Mouse (Mus musculus): ENCODE results near the gene Pax7.

Gene Pax7

DNA sequence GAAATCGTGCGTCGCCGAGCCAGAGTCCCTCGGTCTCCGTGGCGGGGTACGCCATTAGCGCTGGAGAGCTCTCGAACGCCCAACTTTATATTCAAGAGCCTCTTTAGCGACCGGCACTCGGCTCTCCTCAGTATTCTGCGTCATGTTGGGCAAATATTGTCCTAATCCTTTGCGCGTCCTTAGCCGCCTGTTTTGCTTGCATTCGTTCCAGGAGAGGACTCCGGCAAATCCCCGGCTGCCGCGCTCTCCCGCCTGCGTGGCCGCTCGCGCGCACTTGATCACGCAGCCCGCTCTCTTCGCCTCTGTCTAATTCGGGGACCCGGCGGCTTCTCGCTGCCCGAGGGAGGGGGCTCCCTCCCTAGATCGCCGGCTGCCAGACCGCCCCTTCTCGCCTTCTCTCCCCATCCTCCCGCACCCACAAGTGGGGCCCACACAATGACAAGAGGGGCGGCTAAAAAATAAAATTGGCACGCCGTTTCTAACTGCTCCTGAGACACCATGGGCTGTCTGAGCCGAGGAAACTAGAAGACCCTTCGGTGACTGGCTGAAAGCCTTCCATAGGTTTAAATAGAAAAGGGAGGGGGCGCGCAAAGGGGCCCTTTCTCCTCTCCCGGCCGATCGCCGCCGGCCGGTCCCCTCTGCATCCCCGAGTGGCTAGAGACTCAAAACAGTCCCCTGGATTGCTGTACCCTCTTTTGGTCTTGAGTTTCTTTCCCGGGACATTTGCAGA lies 1.7 kb downstream of the Pax7 start:
- in situ Hi-C loops (cut with MboI, MseI): no loop called here

- in situ Hi-C loops (cut with MboI, MseI): no loop called here
Measured at GRCm38 (mm10) chr4:139830581-139831387, 2.5 kb downstream of the Pax7 start.

- in situ Hi-C loops (cut with MboI, MseI): no loop called here
Measured at GRCm38 (mm10) chr4:139830053-139830452, 3.3 kb downstream of the Pax7 start.

GRCm38 (mm10) chr4:139828871-139829590 lies 4.3 kb downstream of the Pax7 start:
- in situ Hi-C loops (cut with MboI, MseI): no loop called here

DNA sequence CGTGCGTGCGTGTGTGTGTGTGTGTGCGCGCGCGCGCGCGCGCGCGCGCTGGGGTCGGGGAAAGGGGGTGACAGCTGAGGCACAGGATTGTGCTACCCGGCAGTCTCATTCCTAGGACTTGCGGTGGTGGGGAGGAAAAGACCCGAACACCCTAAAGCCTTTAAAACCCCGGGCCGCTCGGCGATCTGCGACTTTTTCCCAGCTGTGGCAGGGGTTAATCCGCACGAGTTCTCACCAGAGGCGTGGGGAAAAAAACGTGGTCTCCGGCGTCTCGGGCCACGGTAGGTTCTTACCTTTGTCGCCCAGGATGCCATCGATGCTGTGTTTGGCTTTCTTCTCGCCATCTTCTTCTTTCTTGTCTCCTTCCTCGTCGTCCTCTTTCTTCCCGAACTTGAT lies 5.0 kb downstream of the Pax7 start:
- in situ Hi-C loops (cut with MboI, MseI): no loop called here

DNA sequence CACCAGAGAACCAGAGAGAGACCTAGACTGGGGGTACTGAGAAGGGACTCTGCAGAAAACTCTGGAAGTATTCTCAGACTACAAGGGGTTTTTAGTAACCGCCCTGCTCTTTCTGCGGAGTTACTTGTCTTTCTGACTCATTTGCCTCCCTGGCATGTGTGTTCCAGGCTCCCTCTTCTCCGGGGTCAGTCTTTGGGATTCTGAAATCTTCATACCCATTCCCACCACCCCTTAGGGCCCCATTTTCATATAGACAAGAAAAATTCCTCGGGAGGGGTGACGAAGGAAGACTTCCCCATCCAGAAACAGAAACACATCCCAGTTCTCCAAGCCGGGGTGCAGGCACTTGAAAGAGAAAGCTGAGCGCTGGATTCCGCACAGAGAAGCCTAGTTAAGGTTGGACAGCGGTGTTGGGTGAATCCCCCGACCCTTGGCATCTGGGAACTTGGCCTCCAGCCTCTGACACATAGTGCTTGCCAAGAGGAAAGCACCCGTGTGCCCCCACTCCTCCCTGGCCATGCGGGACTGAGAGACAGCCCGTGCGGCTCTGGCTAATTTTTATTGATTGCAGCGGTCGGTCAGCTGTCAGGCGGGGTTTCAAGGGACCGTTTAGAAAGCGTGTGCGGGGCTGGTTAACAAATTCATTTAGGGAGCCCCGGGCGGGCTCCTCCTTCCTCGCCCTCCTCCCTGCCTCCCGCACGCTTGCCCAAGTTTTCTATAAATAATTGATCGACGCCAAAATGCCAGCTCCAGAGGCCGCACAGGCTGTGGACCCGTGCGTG lies 5.6 kb downstream of the Pax7 start:
- in situ Hi-C loops (cut with MboI, MseI): no loop called here

DNA sequence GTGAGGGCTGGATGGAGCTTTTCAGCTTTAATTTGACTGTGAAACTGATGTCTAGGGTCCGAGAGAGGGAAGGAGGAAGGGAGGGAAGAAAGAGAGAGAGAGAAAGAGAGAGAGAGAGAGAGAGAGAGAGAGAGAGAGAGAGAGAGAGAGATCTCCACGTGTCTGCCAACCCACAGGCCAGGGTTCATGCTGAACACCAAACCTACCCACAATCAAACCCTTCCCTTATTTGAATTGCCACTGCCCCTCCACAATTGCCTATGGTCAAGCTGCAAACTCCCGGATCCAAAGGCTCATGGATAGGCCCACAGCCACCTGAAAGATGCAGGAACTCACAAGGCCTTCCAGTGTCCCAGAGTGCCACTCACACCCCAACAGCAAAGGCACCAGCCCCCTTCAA lies 7.1 kb downstream of the Pax7 start:
- in situ Hi-C loops (cut with MboI, MseI): no loop called here

DNA sequence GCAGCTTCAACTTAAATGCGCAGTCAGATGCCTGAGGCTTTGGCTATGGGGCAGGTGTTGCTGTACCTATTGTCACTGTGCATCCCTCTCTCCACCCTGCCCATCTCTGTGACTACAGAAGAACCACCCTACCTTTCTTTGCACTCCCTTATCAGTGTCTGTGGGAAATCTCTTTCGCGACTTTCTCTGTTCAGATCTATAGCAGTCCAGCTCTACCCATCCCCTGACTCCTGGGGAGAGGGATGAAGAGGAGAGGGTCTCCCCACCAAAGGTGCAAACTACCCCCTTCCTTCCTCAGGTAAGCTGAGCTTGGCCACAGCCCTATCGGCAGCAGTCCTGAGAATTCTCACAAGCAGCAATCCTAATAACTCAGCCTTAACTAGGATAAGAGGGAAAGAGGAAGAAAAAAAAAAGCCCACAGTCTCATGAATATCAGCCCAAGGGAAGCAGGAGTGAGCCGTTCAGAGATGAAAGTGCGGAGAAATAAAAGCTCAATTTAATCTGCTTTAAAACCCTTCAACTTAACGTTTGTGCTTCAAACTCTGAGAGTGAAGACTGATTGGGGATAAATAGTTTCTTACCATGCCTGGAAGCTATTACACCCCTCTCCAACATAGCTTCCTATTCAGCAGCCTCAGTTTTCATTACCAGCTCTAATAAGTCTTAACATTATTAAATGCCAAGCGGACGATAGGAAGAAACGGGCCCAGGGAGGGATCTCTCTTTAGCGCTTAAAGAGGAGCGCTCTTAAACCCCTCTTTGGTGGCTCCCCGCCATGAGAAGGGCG lies 7.8 kb downstream of the Pax7 start:
- in situ Hi-C loops (cut with MboI, MseI): no loop called here

- in situ Hi-C loops (cut with MboI, MseI): no loop called here
Measured at GRCm38 (mm10) chr4:139824572-139825325, 8.6 kb downstream of the Pax7 start.

- in situ Hi-C loops (cut with MboI, MseI): no loop called here
Measured at GRCm38 (mm10) chr4:139823870-139824472, 9.4 kb downstream of the Pax7 start.

- in situ Hi-C loops (cut with MboI, MseI): no loop called here
Measured at GRCm38 (mm10) chr4:139823138-139823869, 10.0 kb downstream of the Pax7 start.

DNA sequence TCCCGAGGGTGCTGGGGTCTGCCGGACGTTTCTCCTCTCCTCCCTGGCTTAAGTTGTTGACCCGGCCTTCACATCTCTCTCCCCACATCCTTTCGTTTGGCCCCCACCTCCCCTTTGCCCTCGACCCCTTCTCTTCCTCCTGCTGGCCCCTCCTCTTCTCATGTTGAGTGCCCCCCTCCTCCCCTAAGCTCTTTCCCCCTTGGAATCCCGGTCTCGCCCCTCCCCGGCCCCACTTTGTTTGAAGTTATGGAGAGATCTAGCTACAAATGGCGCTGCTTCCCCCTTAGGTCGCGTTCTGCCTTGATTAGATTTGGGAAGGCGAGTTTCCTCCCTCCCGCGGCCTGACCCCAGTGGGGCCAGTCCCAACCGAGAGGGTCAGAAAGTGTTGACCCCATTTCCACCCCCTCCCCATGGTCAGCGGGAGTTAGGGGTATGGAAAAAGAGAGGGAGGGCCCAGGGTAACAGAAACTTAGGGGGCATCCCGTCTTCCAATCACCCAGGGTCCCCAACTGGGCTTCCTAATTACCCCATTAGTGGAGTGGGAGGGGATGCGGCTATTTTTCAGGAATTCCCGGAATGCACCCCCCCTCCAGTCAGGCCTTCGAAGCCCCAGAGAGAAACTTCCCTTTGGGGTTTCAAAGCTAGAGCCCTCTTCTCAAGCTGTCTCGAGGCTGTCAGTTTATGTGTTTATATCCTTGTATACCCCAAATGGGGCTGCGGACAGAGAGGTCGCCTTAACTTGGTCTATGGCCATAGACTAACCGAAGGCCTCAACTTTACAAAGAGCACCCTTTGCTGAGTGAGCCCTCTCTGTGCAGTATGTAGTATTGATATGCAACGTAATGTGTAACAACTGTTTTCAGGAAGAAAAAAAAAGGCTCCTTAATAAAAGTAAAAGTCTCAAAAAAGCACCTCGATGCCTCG lies 10.9 kb downstream of the Pax7 start:
- in situ Hi-C loops (cut with MboI, MseI): no loop called here

- in situ Hi-C loops (cut with MboI, MseI): no loop called here
Measured at GRCm38 (mm10) chr4:139821491-139822160, 11.7 kb downstream of the Pax7 start.

- in situ Hi-C loops (cut with MboI, MseI): no loop called here
Measured at GRCm38 (mm10) chr4:139821071-139821470, 12.3 kb downstream of the Pax7 start.

- in situ Hi-C loops (cut with MboI, MseI): no loop called here
Measured at GRCm38 (mm10) chr4:139819411-139820030, 13.8 kb downstream of the Pax7 start.

DNA sequence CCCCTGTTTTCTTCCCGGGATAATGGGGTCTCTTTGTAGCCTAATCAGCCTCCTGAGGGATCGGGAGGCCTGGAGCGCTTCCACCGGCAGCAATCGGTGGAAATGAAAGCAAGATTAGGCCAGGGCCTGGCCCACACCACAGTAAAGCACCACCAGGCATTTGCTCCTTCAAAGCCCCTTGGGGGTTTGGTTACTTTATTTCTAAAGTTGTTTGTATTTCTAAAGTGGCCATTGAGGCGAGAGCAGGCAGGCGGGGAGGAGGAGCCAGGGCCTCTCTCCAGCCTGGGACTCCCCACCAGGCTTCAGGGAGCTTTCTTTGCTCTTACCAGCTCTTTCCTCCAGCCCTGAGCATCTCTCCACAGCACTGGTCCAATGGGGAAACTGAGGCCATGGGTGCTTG lies 15.2 kb downstream of the Pax7 start:
- in situ Hi-C loops (cut with MboI, MseI): no loop called here

Data from T-helper 17 cell (primary cell).